Comparison of ENCODE assay signal across 13 mouse cellular contexts in genomic region chr12:8299143-8300110, GRCm38 (mm10). TPM values are rescaled to one million over a fixed set of nuclear protein-coding genes. Genes with fewer than 3 reads are reported as not detected.
A peak's percentile ranks its signal among the peaks of the same experiment; 100 is the strongest.
DNase-seq lines count a peak whose midpoint lies in the region; ATAC-seq lines count a peak whose summit lies in the region.
"Had no signal": no experiment of that assay in that cellular context is flagged by ENCODE, and none has a peak within 500 bp of the region (broad histone marks: within the 10 kb centered on the region; RNA-seq: fewer than 3 reads in every experiment).

No protein-coding gene starts in this region.

- peaks cover 37% of the 10 kb centered on the region for H3K4me1 ChIP-seq in heart, embryonic 13.5 days
- peaks cover 87% of the 10 kb centered on the region for H3K4me1 ChIP-seq in megakaryocyte, embryonic 14.5 days
- peaks cover 40% of the 10 kb centered on the region for H3K4me1 ChIP-seq in hindbrain, embryonic 10.5 days (replicated peaks)
- H3K4me1 ChIP-seq in neural tube, embryonic 12.5 days = peaks cover 29% of the 10 kb centered on the region

- H3K4me3 ChIP-seq in heart, embryonic 13.5 days = peak overlapping the region; percentile 59
- peak overlapping the region; percentile 90 for H3K4me3 ChIP-seq in megakaryocyte, embryonic 14.5 days (replicated peaks)
- peak overlapping the region; percentile 56 for H3K4me3 ChIP-seq in hindbrain, embryonic 10.5 days
- peak overlapping the region; percentile 1; the same call in 1 of the 2 replicates for H3K4me3 ChIP-seq in neural tube, embryonic 12.5 days
- H3K4me3 ChIP-seq: myocyte had no signal

- DNase-seq in heart, adult 18-20 months = no peak
- peak; percentile 53 for DNase-seq in hindbrain, embryonic 10.5 days (ENCODE audit: low spot score)
- DNase-seq in gastrocnemius, adult 18-20 months (ENCODE audit: low spot score) = no peak
- DNase-seq in frontal cortex, postnatal 25 days (ENCODE audit: low spot score in 2 of 2) = no peak
- DNase-seq: cerebellum, adult 11-12 months; thymus, adult 2 months had no signal

- peak overlapping the region; percentile 28 for H3K9ac ChIP-seq in heart, embryonic 13.5 days
- H3K9ac ChIP-seq in neural tube, embryonic 12.5 days = no peak overlapping the region

- H3K27ac ChIP-seq in heart, embryonic 13.5 days (replicated peaks) = no peak overlapping the region
- H3K27ac ChIP-seq in hindbrain, embryonic 10.5 days = peak overlapping the region; percentile 62
- no peak overlapping the region for H3K27ac ChIP-seq in neural tube, embryonic 12.5 days

- 11% methylated on average over 34 of the region's 34 CpGs for WGBS in heart, embryonic 13.5 days
- WGBS in hindbrain, embryonic 10.5 days = 5% methylated on average over 34 of the region's 34 CpGs
- WGBS in neural tube, embryonic 12.5 days = 4% methylated on average over 34 of the region's 34 CpGs

- H3K36me3 ChIP-seq in heart, embryonic 13.5 days = no peaks in the 10 kb centered on the region
- H3K36me3 ChIP-seq in megakaryocyte, embryonic 14.5 days (replicated peaks; ENCODE audit: low read length) = no peaks in the 10 kb centered on the region
- H3K36me3 ChIP-seq in hindbrain, embryonic 10.5 days = no peaks in the 10 kb centered on the region
- no peaks in the 10 kb centered on the region for H3K36me3 ChIP-seq in neural tube, embryonic 12.5 days

- no peaks in the 10 kb centered on the region for H3K9me3 ChIP-seq in heart, embryonic 13.5 days
- no peaks in the 10 kb centered on the region; the same call in 1 of the 2 replicates for H3K9me3 ChIP-seq in megakaryocyte, embryonic 14.5 days
- H3K9me3 ChIP-seq in hindbrain, embryonic 10.5 days = no peaks in the 10 kb centered on the region
- no peaks in the 10 kb centered on the region for H3K9me3 ChIP-seq in neural tube, embryonic 12.5 days

- H3K4me2 ChIP-seq in heart, embryonic 13.5 days = peak overlapping the region; percentile 79
- H3K4me2 ChIP-seq in neural tube, embryonic 12.5 days (replicated peaks) = 0 out of 2 replicates have a peak overlapping the region, but pooled peaks have one; percentile 12

- ATAC-seq in heart, embryonic 13.5 days (ENCODE audit: extremely low read depth, insufficient number of reproducible peaks, low FRiP score, low TSS enrichment) = no peak
- no peak for ATAC-seq in megakaryocyte, adult 5-6 weeks (ENCODE audit: poor library complexity, severe bottlenecking)
- no peak for ATAC-seq in neural tube, embryonic 12.5 days (ENCODE audit: low FRiP score, low read depth)
- ATAC-seq: activated CD4-positive, CD25-positive, alpha-beta regulatory T cell, adult 4 months had no signal

- H3K27me3 ChIP-seq in heart, embryonic 13.5 days (replicated peaks) = peaks cover 96% of the 10 kb centered on the region
- H3K27me3 ChIP-seq in megakaryocyte, embryonic 14.5 days (replicated peaks) = peaks cover 90% of the 10 kb centered on the region
- H3K27me3 ChIP-seq in hindbrain, embryonic 10.5 days (ENCODE audit: insufficient read depth, poor library complexity, severe bottlenecking) = peaks cover 100% of the 10 kb centered on the region
- H3K27me3 ChIP-seq in neural tube, embryonic 12.5 days (replicated peaks) = peaks cover 89% of the 10 kb centered on the region

RNA-seq across cellular contexts. Expression of gene Gdf7, which starts 2.3 kb away (rescaled TPM):
- polyA plus RNA-seq in heart, embryonic 13.5 days (2015; fragmentation: Nextera tagmentation; extraction: Ambion mirVana) = not detected in 2 replicates
- under 1 TPM; 0.17 to 0.26 TPM for total RNA-seq in heart, adult 18-20 months (2021)
- not detected in 2 replicates for polyA plus RNA-seq in megakaryocyte, embryonic 14.5 days (2012; ENCODE audit: insufficient read depth, low replicate concordance)
- total RNA-seq in megakaryocyte, adult 5-6 weeks (2015) = not detected in 2 replicates
- not detected in 2 replicates for total RNA-seq in megakaryocyte, adult 5-6 weeks (2017)
- polyA plus RNA-seq in hindbrain, embryonic 10.5 days (2016; fragmentation: Nextera tagmentation; extraction: Ambion mirVana) = 0.81 and 1.9 TPM in 2 replicates
- polyA plus RNA-seq in neural tube, embryonic 12.5 days (2016; fragmentation: Nextera tagmentation; extraction: Ambion mirVana) = 0.39 and 0.42 TPM in 2 replicates
- not detected for total RNA-seq in gastrocnemius, adult 18-20 months (2021)
- total RNA-seq: liver, adult 2 months had no signal
- polyA plus RNA-seq: activated CD4-positive, CD25-positive, alpha-beta regulatory T cell, adult 4 months; liver, adult 2 months had no signal

RNA-seq across cellular contexts. Expression of gene Hs1bp3, which starts 13.8 kb away (rescaled TPM):
- 14.3 and 15.6 TPM in 2 replicates for polyA plus RNA-seq in heart, embryonic 13.5 days (2015; fragmentation: Nextera tagmentation; extraction: Ambion mirVana)
- total RNA-seq in heart, adult 18-20 months (2021) = 10 to 100 TPM; 13.8 to 15.6 TPM
- polyA plus RNA-seq in megakaryocyte, embryonic 14.5 days (2012; ENCODE audit: insufficient read depth, low replicate concordance) = 5.5 and 11.1 TPM in 2 replicates
- 4.7 and 4.8 TPM in 2 replicates for total RNA-seq in megakaryocyte, adult 5-6 weeks (2015)
- total RNA-seq in megakaryocyte, adult 5-6 weeks (2017) = 4.4 and 6.7 TPM in 2 replicates
- 14.2 and 16.7 TPM in 2 replicates for polyA plus RNA-seq in hindbrain, embryonic 10.5 days (2016; fragmentation: Nextera tagmentation; extraction: Ambion mirVana)
- polyA plus RNA-seq in neural tube, embryonic 12.5 days (2016; fragmentation: Nextera tagmentation; extraction: Ambion mirVana) = 10.9 and 11.6 TPM in 2 replicates
- total RNA-seq in gastrocnemius, adult 18-20 months (2021) = 1 to 10 TPM; 6.8 to 7.0 TPM

Comparison
In these comparisons a context has a peak if more than half of its experiments do, and no peak if none do; other contexts are left out.
1. H3K4me3 ChIP-seq: peak in every context shown above with its lines; median percentile 90 in megakaryocyte, embryonic 14.5 days; 59 in heart, embryonic 13.5 days; 56 in hindbrain, embryonic 10.5 days; 1 in neural tube, embryonic 12.5 days.